Mouse (Mus musculus): ENCODE data around the gene Hnrnph3. TPM values are rescaled to one million over a fixed set of nuclear protein-coding genes. Genes with fewer than 3 reads are reported as not detected.

The Hnrnph3 gene
- polyA plus RNA-seq (2014; fragmentation: Nextera tagmentation; extraction: Ambion mirVana), result 42.8 and 47.3 TPM in 2 replicates

DNA sequence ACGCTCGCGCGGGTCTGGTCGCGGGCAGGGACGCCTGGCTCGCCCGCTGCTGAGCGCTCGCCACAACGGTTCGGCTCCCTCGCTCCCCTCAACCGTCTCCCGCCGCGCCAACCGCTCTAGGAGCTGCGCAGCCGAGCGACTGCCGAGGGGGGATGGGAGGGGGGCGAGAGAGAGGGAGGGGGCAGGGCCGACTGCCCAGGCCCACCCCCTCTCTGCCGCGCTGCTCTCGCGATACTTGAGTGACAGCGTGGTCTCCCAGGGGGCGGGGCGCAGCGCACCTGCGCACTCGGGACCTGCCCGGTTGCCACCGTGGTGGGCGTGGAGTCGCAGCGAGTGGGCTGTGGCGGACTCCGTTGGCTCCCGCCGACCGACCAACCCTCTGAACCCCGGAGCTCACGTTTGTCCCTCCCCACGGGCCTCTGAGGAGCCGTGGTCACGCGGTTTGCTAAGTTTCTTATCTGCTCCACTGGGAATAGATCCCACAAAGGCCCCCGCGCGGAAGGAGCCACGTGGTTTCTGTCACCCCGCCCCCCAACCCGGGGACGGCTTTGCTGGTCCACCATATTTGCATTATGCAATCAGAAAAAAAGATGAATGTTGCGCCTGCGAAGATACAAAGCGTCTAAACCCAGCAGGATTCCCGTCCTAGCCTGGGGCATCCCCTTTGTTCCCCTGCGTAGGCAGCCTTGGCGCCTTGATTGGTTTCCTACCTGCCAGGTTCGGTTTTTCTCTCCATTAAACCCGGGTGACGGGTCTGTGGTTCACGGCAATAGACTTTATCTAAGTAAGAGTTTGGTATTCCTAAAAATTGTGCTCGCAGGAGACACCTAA is at the start of gene Hnrnph3, which contains the start of gene Pbld2:
Gene Hnrnph3, minus strand, starts transcription at position 469 of the 831 bp plus-strand sequence.
Gene Pbld2, plus strand, starts transcription at position 567 of the 831 bp plus-strand sequence.
- H3K36me3 ChIP-seq (ENCODE audit: control insufficient read depth, insufficient read depth, low read length), result 0 out of 2 replicates have a peak, but pooled peaks cover 3% of the 10 kb centered on the region
- WGBS, result under 1% methylated on average over 59 of the region's 69 CpGs
- peak within 1 kb of the TSS; percentile 100 for H3K27ac ChIP-seq (replicated peaks in 1 of 2; ENCODE audit: control insufficient read depth in 1 of 2, insufficient read depth in 1 of 2, low read depth in 2 of 2, low read length in 2 of 2)
- ATAC-seq (ENCODE audit: insufficient number of reproducible peaks, insufficient read depth, low FRiP score, low read depth), result peak; percentile 97
- H3K9ac ChIP-seq (ENCODE audit: low read length), result peak within 1 kb of the TSS; percentile 100
- no peaks in the 10 kb centered on the region for H3K9me3 ChIP-seq (ENCODE audit: control insufficient read depth, low read length)
- peaks cover 7 to 27% of the 10 kb centered on the region in 2 experiments for H3K4me1 ChIP-seq (ENCODE audit: control insufficient read depth in 2 of 2, insufficient read depth in 2 of 2, low read length in 2 of 2)
- peak within 1 kb of the TSS; percentile 97 for H3K4me3 ChIP-seq (ENCODE audit: control insufficient read depth in 1 of 2, insufficient read depth in 1 of 2, low read depth in 1 of 2, low read length in 2 of 2)
- no peaks in the 10 kb centered on the region for H3K27me3 ChIP-seq (ENCODE audit: control insufficient read depth, insufficient read depth, low read length)
- peak within 1 kb of the TSS; percentile 72 for H3K4me2 ChIP-seq (ENCODE audit: low read length)

DNA sequence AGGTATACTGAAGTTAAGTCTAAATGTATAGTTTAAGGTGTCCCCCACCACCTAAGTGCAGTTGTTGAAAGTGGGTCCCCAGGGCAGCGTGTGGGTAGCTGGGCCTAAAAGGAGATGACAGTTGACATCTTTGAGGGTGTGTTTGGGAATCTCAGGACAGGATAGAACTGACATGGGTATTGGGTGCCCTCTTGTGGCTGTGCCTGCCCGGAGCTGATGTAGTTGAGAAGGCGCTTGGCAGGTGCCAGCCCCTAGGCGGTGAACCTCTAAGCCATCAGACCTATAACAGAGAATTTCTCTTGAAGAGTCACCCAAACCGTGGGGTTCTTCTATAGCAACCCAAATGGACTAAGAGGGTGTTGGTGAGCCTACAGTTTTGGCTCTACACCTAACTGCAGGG is 42.0 kb upstream of the Hnrnph3 start:
- Histone ChIP-seq H3K27ac (replicated peaks in 1 of 2; ENCODE audit: control insufficient read depth in 1 of 2, insufficient read depth in 1 of 2, low read depth in 2 of 2, low read length in 2 of 2) (no peak overlapping the region), H3K9ac (ENCODE audit: low read length) (no peak overlapping the region), H3K4me1 (ENCODE audit: control insufficient read depth in 2 of 2, insufficient read depth in 2 of 2, low read length in 2 of 2) (no peaks in the 10 kb centered on the region), H3K4me3 (ENCODE audit: control insufficient read depth in 1 of 2, insufficient read depth in 1 of 2, low read depth in 1 of 2, low read length in 2 of 2) (no peak overlapping the region), H3K9me3 (ENCODE audit: control insufficient read depth, low read length) (no peaks in the 10 kb centered on the region), H3K36me3 (ENCODE audit: control insufficient read depth, insufficient read depth, low read length) (no peaks in the 10 kb centered on the region), H3K27me3 (ENCODE audit: control insufficient read depth, insufficient read depth, low read length) (no peaks in the 10 kb centered on the region), H3K4me2 (ENCODE audit: low read length) (no peak overlapping the region)
- ATAC-seq (ENCODE audit: insufficient number of reproducible peaks, insufficient read depth, low FRiP score, low read depth), result no peak
- WGBS, result 4% methylated on average over 5 of the region's 5 CpGs

DNA sequence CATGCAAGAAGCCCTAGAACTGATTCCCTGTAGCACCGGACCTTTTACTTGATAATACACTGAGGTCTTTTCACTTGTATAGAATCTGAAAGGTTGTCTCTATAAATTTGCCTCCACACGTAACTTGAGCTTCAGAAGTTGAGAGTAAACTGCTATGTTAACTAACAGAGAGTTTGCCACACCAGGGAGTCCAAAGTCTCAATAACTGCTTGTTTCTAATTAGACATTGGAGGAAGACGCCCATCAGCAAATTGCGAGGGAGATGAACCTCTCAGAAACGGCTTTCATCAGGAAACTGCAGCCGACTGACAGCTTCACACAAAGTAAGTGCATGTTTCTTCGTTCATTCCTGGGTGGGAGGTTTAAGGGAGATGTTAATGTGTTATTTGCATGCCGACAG is 41.5 kb upstream of the Hnrnph3 start:
- Histone ChIP-seq H3K4me3 (ENCODE audit: control insufficient read depth in 1 of 2, insufficient read depth in 1 of 2, low read depth in 1 of 2, low read length in 2 of 2) (no peak overlapping the region), H3K4me1 (ENCODE audit: control insufficient read depth in 2 of 2, insufficient read depth in 2 of 2, low read length in 2 of 2) (no peaks in the 10 kb centered on the region; a peak in 1 of 4 replicates), H3K9me3 (ENCODE audit: control insufficient read depth, low read length) (no peaks in the 10 kb centered on the region), H3K27ac (replicated peaks in 1 of 2; ENCODE audit: control insufficient read depth in 1 of 2, insufficient read depth in 1 of 2, low read depth in 2 of 2, low read length in 2 of 2) (no peak overlapping the region), H3K4me2 (ENCODE audit: low read length) (no peak overlapping the region), H3K36me3 (ENCODE audit: control insufficient read depth, insufficient read depth, low read length) (no peaks in the 10 kb centered on the region), H3K27me3 (ENCODE audit: control insufficient read depth, insufficient read depth, low read length) (no peaks in the 10 kb centered on the region), H3K9ac (ENCODE audit: low read length) (no peak overlapping the region)
- 57% methylated on average over 8 of the region's 8 CpGs for WGBS
- ATAC-seq (ENCODE audit: insufficient number of reproducible peaks, insufficient read depth, low FRiP score, low read depth), result no peak

DNA sequence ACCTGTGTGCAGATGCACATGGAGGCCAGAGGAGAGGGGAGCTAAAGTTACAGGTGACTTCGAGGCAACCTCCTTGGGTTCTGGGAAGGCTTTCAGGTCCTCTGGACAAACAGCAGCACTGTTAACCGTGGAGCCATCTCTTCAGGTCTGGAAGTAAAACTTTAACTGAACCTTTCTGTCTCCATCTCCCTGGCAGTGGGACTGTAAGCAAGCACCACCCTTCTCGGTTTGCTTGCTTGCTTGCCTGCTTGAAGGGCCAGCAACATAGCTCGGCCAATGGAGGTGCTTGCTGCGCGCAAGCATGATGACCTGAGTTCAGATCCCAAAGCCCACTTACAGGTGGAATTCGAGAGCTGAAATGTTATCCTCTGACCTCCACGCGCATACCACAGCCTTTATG is 40.5 kb upstream of the Hnrnph3 start:
- no peak overlapping the region for H3K27ac ChIP-seq (replicated peaks in 1 of 2; ENCODE audit: control insufficient read depth in 1 of 2, insufficient read depth in 1 of 2, low read depth in 2 of 2, low read length in 2 of 2)
- no peaks in the 10 kb centered on the region; a peak in 1 of 4 replicates for H3K4me1 ChIP-seq (ENCODE audit: control insufficient read depth in 2 of 2, insufficient read depth in 2 of 2, low read length in 2 of 2)
- H3K4me3 ChIP-seq (ENCODE audit: control insufficient read depth in 1 of 2, insufficient read depth in 1 of 2, low read depth in 1 of 2, low read length in 2 of 2), result no peak overlapping the region
- no peak for ATAC-seq (ENCODE audit: insufficient number of reproducible peaks, insufficient read depth, low FRiP score, low read depth)
- H3K27me3 ChIP-seq (ENCODE audit: control insufficient read depth, insufficient read depth, low read length), result no peaks in the 10 kb centered on the region
- no peaks in the 10 kb centered on the region for H3K9me3 ChIP-seq (ENCODE audit: control insufficient read depth, low read length)
- H3K36me3 ChIP-seq (ENCODE audit: control insufficient read depth, insufficient read depth, low read length), result no peaks in the 10 kb centered on the region
- WGBS, result 84% methylated on average over 9 of the region's 9 CpGs
- no peak overlapping the region for H3K9ac ChIP-seq (ENCODE audit: low read length)
- H3K4me2 ChIP-seq (ENCODE audit: low read length), result no peak overlapping the region

DNA sequence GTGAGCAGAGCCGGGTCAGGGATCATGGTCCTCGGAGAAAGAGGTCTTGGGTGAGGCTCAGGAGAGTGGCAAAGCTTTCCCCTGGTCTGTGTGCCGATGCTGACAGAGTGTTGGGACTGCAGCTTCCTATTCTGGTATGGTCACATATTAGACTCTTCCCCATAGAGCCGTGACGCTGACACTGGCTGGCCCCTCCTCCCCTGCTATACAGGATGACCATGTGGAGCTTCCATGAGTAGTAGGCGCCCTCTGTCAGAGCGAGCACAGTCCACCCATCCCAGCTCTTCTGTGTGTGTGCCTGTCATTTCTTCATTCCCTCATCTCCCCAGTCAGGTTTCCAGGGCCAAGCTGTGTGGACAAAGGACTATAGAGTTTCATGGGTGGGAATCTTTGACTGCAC is 39.3 kb upstream of the Hnrnph3 start:
- Histone ChIP-seq H3K36me3 (ENCODE audit: control insufficient read depth, insufficient read depth, low read length) (no peaks in the 10 kb centered on the region), H3K27ac (replicated peaks in 1 of 2; ENCODE audit: control insufficient read depth in 1 of 2, insufficient read depth in 1 of 2, low read depth in 2 of 2, low read length in 2 of 2) (no peak overlapping the region), H3K4me3 (ENCODE audit: control insufficient read depth in 1 of 2, insufficient read depth in 1 of 2, low read depth in 1 of 2, low read length in 2 of 2) (no peak overlapping the region), H3K4me1 (ENCODE audit: control insufficient read depth in 2 of 2, insufficient read depth in 2 of 2, low read length in 2 of 2) (no peaks in the 10 kb centered on the region; a peak in 1 of 4 replicates), H3K9me3 (ENCODE audit: control insufficient read depth, low read length) (no peaks in the 10 kb centered on the region), H3K27me3 (ENCODE audit: control insufficient read depth, insufficient read depth, low read length) (no peaks in the 10 kb centered on the region), H3K4me2 (ENCODE audit: low read length) (no peak overlapping the region), H3K9ac (ENCODE audit: low read length) (no peak overlapping the region)
- ATAC-seq (ENCODE audit: insufficient number of reproducible peaks, insufficient read depth, low FRiP score, low read depth), result no peak
- 80% methylated on average over 7 of the region's 7 CpGs for WGBS

DNA sequence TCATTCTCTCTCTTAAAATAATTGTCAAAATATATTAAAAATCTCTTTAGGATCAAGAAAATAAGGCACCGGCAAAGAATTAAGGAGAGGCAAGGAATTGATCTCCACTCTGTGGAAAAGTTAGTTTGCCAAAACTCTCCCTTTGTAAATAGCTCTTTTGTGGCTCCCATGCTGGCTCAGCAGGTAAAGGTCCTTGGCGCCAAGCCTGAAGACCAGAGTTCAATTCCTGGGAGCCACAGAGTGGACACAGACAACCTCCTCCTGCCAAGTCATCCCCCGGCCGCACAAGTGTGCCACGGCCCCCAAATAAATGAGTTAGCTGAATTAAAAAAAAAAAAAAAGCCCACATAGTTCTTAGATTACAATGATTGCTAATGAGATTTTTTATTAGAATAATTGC is 38.7 kb upstream of the Hnrnph3 start:
- H3K36me3 ChIP-seq (ENCODE audit: control insufficient read depth, insufficient read depth, low read length), result no peaks in the 10 kb centered on the region
- H3K9ac ChIP-seq (ENCODE audit: low read length), result no peak overlapping the region
- no peak overlapping the region for H3K4me3 ChIP-seq (ENCODE audit: control insufficient read depth in 1 of 2, insufficient read depth in 1 of 2, low read depth in 1 of 2, low read length in 2 of 2)
- no peak for ATAC-seq (ENCODE audit: insufficient number of reproducible peaks, insufficient read depth, low FRiP score, low read depth)
- WGBS, result 91% methylated on average over 5 of the region's 5 CpGs
- no peaks in the 10 kb centered on the region for H3K9me3 ChIP-seq (ENCODE audit: control insufficient read depth, low read length)
- no peaks in the 10 kb centered on the region; a peak in 1 of 4 replicates for H3K4me1 ChIP-seq (ENCODE audit: control insufficient read depth in 2 of 2, insufficient read depth in 2 of 2, low read length in 2 of 2)
- H3K27ac ChIP-seq (replicated peaks in 1 of 2; ENCODE audit: control insufficient read depth in 1 of 2, insufficient read depth in 1 of 2, low read depth in 2 of 2, low read length in 2 of 2), result no peak overlapping the region
- no peak overlapping the region for H3K4me2 ChIP-seq (ENCODE audit: low read length)
- H3K27me3 ChIP-seq (ENCODE audit: control insufficient read depth, insufficient read depth, low read length), result no peaks in the 10 kb centered on the region

DNA sequence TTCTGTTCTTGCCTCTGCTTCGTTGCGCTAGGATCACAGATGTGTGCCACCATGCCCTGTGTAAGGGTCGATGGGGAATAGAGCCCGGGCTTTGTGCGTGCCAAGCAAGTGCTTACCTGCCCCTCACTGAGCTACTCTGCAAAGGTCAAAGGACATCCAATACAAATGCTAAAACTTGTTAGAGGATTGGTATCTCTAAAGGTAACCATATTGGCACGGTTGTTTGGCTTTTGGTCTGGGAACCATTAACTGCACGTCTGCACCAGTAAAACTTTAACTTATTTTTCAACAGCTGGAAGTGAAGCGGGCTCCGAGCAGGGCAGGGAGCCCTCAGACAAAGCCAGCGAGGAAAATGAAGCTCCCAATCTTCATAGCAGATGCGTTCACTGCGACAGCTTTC is 37.2 kb upstream of the Hnrnph3 start:
- H3K4me1 ChIP-seq (ENCODE audit: control insufficient read depth in 2 of 2, insufficient read depth in 2 of 2, low read length in 2 of 2), result no peaks in the 10 kb centered on the region; a peak in 1 of 4 replicates
- no peak overlapping the region for H3K9ac ChIP-seq (ENCODE audit: low read length)
- no peaks in the 10 kb centered on the region for H3K36me3 ChIP-seq (ENCODE audit: control insufficient read depth, insufficient read depth, low read length)
- ATAC-seq (ENCODE audit: insufficient number of reproducible peaks, insufficient read depth, low FRiP score, low read depth), result no peak
- H3K27ac ChIP-seq (replicated peaks in 1 of 2; ENCODE audit: control insufficient read depth in 1 of 2, insufficient read depth in 1 of 2, low read depth in 2 of 2, low read length in 2 of 2), result no peak overlapping the region
- no peak overlapping the region for H3K4me2 ChIP-seq (ENCODE audit: low read length)
- 72% methylated on average over 12 of the region's 12 CpGs for WGBS
- H3K4me3 ChIP-seq (ENCODE audit: control insufficient read depth in 1 of 2, insufficient read depth in 1 of 2, low read depth in 1 of 2, low read length in 2 of 2), result no peak overlapping the region
- H3K9me3 ChIP-seq (ENCODE audit: control insufficient read depth, low read length), result no peaks in the 10 kb centered on the region
- H3K27me3 ChIP-seq (ENCODE audit: control insufficient read depth, insufficient read depth, low read length), result no peaks in the 10 kb centered on the region

Data from heart, embryonic 14.5 days (tissue).